Mouse (Mus musculus) ES-Bruce4 (cell line): ENCODE data around the gene Man1a.

Experiments
- CTCF ChIP-seq: IDR thresholded peaks from one replicate; pipeline ENCODE4 v1.8.1; 2011; ENCODE audit warnings: low read depth, low read length
- EP300 ChIP-seq: IDR thresholded peaks from 2 replicates; pipeline ENCODE4 v1.6.1; 2011; ENCODE audit warnings: low read depth, low read length; ENCODE audit not compliant: insufficient read depth
- POLR2A ChIP-seq: IDR thresholded peaks from one replicate; pipeline ENCODE4 v1.8.1; 2011; ENCODE audit warnings: low read length; ENCODE audit not compliant: insufficient read depth

- TF ChIP-seq CTCF (no peak), POLR2A (no peak), EP300 (no peak)
Observed at GRCm38 (mm10) chr10:53914974-53915609, 161.3 kb downstream of the Man1a start.
